Mouse (Mus musculus): ENCODE measurements around the gene Isg20.

DNA sequence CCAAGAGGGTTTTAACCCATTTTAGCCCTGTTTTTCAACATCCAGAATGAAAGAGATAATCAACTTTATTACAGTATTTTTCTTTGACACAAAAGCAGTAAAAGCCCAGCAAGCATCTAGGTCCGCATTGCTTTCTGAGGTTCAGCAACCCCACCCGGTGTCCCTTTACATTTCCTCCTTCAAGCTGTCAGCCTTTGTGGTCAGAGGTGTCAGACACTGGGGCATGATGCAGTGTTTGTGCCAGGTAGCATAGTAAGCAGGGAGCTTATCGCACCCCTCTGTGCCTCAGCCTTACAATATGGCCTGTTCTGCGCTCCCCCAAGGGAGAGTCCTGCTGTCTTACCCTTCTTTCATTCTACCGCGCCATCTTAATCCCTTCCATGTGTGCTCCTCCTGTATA is 4.2 kb upstream of the Isg20 start:
- TF ChIP-seq CTCF (conservative IDR thresholded peaks at IDR 0.05; ENCODE audit: low read length) (no peak), POU5F1 (IDR thresholded peaks at IDR 0.05; ENCODE audit: borderline replicate concordance, low read length) (no peak), NANOG (IDR thresholded peaks at IDR 0.05; ENCODE audit: borderline replicate concordance, low read length) (no peak)

Measured in E14TG2a.4 (cell line).